Mouse (Mus musculus) limb, embryonic 12.5 days (tissue): ENCODE measurements around the gene Sprr2h. TPM values are rescaled to one million over a fixed set of nuclear protein-coding genes. Genes with fewer than 3 reads are reported as not detected.

Source experiments
- ATAC-seq: fragments of 200-750 bp; cut with Nextera tagmentation; 2 replicates; pipeline ENCODE4 v1.8.0; 2017; ENCODE audit warnings: low read depth, moderate TSS enrichment; ENCODE audit not compliant: insufficient number of reproducible peaks, insufficient read depth, low FRiP score, low TSS enrichment
- H3K27ac ChIP-seq: fragments of 300-500 bp; sonication (generic); 2 replicates; pipeline ENCODE4 v1.5.1; 2016; ENCODE audit warnings: mild to moderate bottlenecking, moderate library complexity
- H3K27me3 ChIP-seq: fragments of 300-500 bp; sonication (generic); 2 replicates; pipeline ENCODE4 v1.6.1; 2016; ENCODE audit warnings: mild to moderate bottlenecking, moderate library complexity
- H3K36me3 ChIP-seq: fragments of 300-500 bp; sonication (generic); 2 replicates; pipeline ENCODE4 v1.6.1; 2016; ENCODE audit warnings: mild to moderate bottlenecking, moderate library complexity
- H3K4me1 ChIP-seq: fragments of 300-500 bp; sonication (generic); replicated peaks from 2 replicates; pipeline ENCODE4 v1.6.1; 2016
- H3K4me2 ChIP-seq: fragments of 300-500 bp; sonication (generic); 2 replicates; pipeline ENCODE4 v1.6.1; 2016; ENCODE audit warnings: mild to moderate bottlenecking, moderate library complexity
- H3K4me3 ChIP-seq: fragments of 300-500 bp; sonication (generic); replicated peaks from 2 replicates; pipeline ENCODE4 v1.5.1; 2016; ENCODE audit warnings: mild to moderate bottlenecking
- H3K9ac ChIP-seq: fragments of 300-500 bp; sonication (generic); replicated peaks from 2 replicates; pipeline ENCODE4 v1.6.1; 2016; ENCODE audit warnings: mild to moderate bottlenecking, moderate library complexity
- H3K9me3 ChIP-seq: fragments of 300-500 bp; sonication (generic); 2 replicates; pipeline ENCODE4 v1.6.1; 2016; ENCODE audit warnings: mild to moderate bottlenecking, moderate library complexity
- WGBS: fragments of 180-500 bp; shearing (Covaris S2); methylation state at CpG from one replicate; pipeline ENCODE4 v1.1.7; 2016; 5-methylcytosine and 5-hydroxymethylcytosine counted together
- polyA plus RNA-seq: library from polyadenylated mRNA; unstranded; fragments of >200 nt; fragmentation: Nextera tagmentation; extraction: Ambion mirVana; gene quantifications from 2 replicates; pipeline ENCODE4 v1.2.1, GENCODE M21; 2016

The Sprr2h gene
- not detected in 2 replicates for polyA plus RNA-seq

DNA sequence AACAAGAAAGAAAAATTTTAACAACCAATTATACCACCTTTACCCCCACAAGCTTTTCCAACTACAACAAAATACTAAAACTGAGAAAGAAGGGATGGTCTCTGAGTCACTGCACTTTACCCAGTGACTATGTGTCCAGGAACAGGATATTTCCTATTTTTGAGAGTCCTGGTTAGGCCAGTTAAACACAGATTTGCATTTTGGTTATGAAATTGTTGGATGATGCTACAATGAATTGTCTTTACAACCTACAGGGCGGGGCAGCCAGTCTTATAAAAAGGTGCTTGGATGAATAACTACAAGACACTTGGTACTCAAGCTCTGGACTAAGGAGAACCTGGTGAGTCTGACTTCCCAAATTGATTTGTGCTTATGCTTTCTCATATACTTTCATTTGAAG lies at the start of gene Sprr2h:
Sprr2h (plus strand) TSS at position 301 of the 400 bp plus-strand sequence.
- Histone ChIP-seq H3K9me3 (no peaks in the 10 kb centered on the region), H3K4me2 (no peak within 1 kb of the TSS), H3K27ac (no peak within 1 kb of the TSS), H3K36me3 (no peaks in the 10 kb centered on the region), H3K4me1 (no peaks in the 10 kb centered on the region), H3K9ac (no peak within 1 kb of the TSS), H3K27me3 (no peaks in the 10 kb centered on the region), H3K4me3 (no peak within 1 kb of the TSS)
- no peak for ATAC-seq
- 78% methylated on average over 1 of the region's 1 CpGs for WGBS

DNA sequence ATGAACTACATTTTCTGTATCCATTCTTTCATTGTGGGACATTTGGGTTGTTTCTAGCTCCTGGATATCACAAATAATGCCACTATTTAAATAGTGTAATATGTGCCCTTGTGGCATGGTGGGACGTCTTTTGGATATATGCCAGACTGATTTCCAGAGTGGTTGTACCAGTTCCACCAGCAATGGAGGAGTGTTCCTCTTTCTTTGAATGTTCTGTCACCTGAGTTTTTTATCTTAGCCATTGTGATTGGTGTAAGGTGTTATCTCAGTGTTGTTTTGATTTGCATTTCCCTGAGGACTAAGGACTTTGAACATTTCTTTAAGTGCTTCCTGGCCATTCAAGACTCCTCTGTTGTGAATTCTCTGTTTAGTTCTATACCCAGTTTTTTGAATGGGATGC lies 49.2 kb upstream of the Sprr2h start:
- Histone ChIP-seq H3K36me3 (no peaks in the 10 kb centered on the region), H3K4me2 (no peak overlapping the region), H3K9me3 (no peaks in the 10 kb centered on the region), H3K9ac (no peak overlapping the region), H3K27ac (no peak overlapping the region), H3K27me3 (no peaks in the 10 kb centered on the region), H3K4me1 (no peaks in the 10 kb centered on the region), H3K4me3 (no peak overlapping the region)
- WGBS, result 67% methylated on average over 1 of the region's 1 CpGs
- no peak for ATAC-seq

DNA sequence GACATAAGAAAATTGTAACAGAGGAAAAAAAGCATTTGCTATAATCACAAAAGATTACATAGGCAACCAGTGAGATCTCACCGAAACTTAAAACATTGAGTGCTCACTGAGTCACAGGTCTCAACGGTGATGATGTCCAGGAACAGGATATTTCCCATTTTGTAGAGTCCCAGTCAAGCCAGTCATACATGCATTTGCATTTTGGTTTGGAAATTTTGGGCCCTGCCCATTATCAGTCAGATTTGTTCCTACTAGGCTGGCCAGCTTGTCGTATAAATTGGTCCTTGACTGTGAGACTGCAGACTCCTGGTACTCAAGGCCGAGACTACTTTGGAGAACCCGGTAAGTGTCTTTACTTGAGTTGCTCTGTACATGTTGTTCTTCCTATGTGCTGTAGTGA lies 46.6 kb upstream of the Sprr2h start, which contains the start of gene Sprr2d:
Sprr2d (plus strand) TSS at position 301 of the 400 bp plus-strand sequence.
- Histone ChIP-seq H3K4me1 (no peaks in the 10 kb centered on the region), H3K36me3 (no peaks in the 10 kb centered on the region), H3K4me3 (no peak within 1 kb of the TSS), H3K9me3 (no peaks in the 10 kb centered on the region), H3K9ac (no peak within 1 kb of the TSS), H3K4me2 (no peak within 1 kb of the TSS), H3K27me3 (no peaks in the 10 kb centered on the region), H3K27ac (no peak within 1 kb of the TSS)
- no peak for ATAC-seq
- 87% methylated on average over 5 of the region's 5 CpGs for WGBS

DNA sequence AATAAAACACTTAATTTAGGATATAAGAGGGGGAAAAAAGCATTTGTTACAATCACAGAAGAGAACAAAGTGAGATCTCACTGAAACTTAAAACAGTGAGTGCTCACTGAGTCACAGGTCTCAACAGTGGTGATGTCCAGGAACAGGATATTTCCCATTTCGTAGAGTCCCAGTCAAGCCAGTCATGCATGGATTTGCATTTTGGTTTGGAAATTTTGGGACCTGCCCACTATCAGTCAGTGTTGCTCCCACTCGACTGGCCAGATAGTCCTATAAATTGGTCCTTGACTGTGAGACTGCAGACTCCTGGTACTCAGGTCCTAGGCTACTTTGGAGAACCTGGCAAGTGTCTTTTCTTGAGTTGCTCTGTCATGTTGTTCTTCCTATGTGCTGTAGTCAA lies 33.6 kb upstream of the Sprr2h start, which contains the start of gene Sprr2e:
Sprr2e (plus strand) TSS at position 301 of the 400 bp plus-strand sequence.
- no peak within 1 kb of the TSS for H3K27ac ChIP-seq
- no peak for ATAC-seq
- H3K27me3 ChIP-seq, result no peaks in the 10 kb centered on the region
- H3K4me2 ChIP-seq, result no peak within 1 kb of the TSS
- H3K4me3 ChIP-seq, result no peak within 1 kb of the TSS
- no peaks in the 10 kb centered on the region for H3K4me1 ChIP-seq
- 71% methylated on average over 2 of the region's 2 CpGs for WGBS
- H3K9ac ChIP-seq, result no peak within 1 kb of the TSS
- no peaks in the 10 kb centered on the region for H3K36me3 ChIP-seq
- H3K9me3 ChIP-seq, result no peaks in the 10 kb centered on the region

DNA sequence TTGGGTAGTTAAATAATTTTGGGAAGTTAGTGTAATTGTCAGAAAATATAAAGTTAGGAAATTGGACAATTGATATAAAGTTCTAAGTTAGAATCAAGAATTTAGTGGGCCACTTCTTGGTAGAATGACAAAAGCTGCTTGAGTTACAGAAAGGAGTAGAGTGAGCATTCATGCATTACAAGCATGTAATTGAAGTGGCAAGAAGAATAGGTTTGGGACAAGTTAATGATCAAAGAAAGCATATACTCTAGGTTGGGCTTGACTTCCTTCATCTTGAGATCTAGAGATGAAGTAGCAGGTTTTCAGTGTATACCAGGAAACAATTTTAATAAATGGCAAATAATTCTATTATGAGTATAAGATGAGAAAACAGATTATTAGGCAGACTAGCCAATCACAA lies 23.9 kb upstream of the Sprr2h start:
- ATAC-seq, result no peak
- no peak overlapping the region for H3K27ac ChIP-seq

DNA sequence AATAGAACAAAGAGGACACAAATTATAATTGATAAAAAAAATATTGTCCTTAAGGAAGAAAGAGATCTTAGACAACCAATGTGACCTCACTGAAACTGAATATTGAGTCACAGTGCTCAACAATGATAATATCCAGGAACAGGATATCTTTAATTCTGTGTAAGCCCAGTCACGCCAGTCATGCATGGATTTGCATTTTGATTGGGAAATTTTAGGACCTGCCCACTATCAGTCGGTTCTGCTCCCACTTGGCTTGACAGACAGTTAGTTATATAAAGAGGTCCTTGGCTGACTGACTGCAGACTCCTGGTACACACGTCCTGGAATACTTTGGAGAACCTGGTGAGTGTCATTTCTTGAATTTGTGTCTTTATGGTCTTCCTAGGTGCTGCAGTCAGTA lies 20.6 kb upstream of the Sprr2h start, which contains the start of gene Sprr2f:
Sprr2f (plus strand) TSS at position 301 of the 400 bp plus-strand sequence.
- no peak within 1 kb of the TSS for H3K4me2 ChIP-seq
- no peak within 1 kb of the TSS for H3K4me3 ChIP-seq
- H3K9ac ChIP-seq, result no peak within 1 kb of the TSS
- H3K9me3 ChIP-seq, result no peaks in the 10 kb centered on the region
- no peaks in the 10 kb centered on the region for H3K4me1 ChIP-seq
- no peak for ATAC-seq
- WGBS, result 72% methylated on average over 3 of the region's 3 CpGs
- H3K27me3 ChIP-seq, result no peaks in the 10 kb centered on the region
- H3K27ac ChIP-seq, result no peak within 1 kb of the TSS
- no peaks in the 10 kb centered on the region for H3K36me3 ChIP-seq

More for the DNA sequence above, 23.9 kb upstream of the Sprr2h start:
- Histone ChIP-seq H3K27me3 (no peaks in the 10 kb centered on the region), H3K9me3 (0 out of 2 replicates have a peak, but pooled peaks cover 4% of the 10 kb centered on the region), H3K4me2 (no peak overlapping the region), H3K4me1 (no peaks in the 10 kb centered on the region), H3K36me3 (no peaks in the 10 kb centered on the region), H3K9ac (no peak overlapping the region), H3K4me3 (no peak overlapping the region)

DNA sequence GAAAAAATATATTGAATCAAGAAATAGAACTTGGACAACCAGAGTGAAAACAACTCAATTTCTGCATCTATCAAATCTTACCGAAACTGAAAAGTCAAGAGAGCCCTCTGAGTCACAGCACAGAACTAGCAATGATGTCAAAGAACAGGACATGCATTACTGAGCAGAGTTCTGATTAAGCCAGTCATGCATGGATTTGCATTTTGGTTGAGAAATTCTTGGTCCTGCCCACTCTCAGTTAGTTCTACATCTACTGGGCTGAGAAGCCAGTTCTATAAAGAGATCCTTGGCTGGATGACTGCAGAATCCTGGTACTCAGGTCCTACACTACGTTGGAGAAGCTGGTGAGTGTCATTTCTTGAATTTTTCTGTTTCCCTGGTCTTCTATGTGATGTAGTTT lies 11.9 kb upstream of the Sprr2h start:
- no peak for ATAC-seq
- H3K4me1 ChIP-seq, result no peaks in the 10 kb centered on the region
- H3K9ac ChIP-seq, result no peak overlapping the region
- H3K27me3 ChIP-seq, result no peaks in the 10 kb centered on the region
- H3K4me3 ChIP-seq, result no peak overlapping the region
- H3K4me2 ChIP-seq, result no peak overlapping the region
- H3K9me3 ChIP-seq, result no peaks in the 10 kb centered on the region
- no peak overlapping the region for H3K27ac ChIP-seq
- no peaks in the 10 kb centered on the region for H3K36me3 ChIP-seq
- 75% methylated on average over 2 of the region's 2 CpGs for WGBS

DNA sequence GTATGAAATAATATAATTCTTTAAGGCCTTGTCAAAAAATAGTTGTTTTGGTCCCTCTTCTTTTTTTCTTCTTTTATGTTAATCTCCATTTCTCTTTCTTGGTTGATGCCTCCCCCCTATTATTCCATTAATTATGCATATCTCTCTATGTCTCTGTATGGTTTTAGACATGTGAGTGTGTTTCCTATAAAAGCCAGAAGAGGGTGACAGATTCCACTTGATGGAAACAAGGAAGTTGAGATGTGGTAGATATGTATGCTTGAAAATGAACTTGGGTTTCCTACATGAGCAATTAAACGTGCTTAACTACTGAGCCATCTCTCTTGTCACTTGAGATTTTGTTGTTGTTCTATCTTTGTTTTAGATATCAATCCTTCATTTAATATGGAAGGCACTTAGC lies 8.8 kb downstream of the Sprr2h start:
- no peak overlapping the region for H3K4me3 ChIP-seq
- 61% methylated on average over 1 of the region's 1 CpGs for WGBS
- no peaks in the 10 kb centered on the region for H3K9me3 ChIP-seq
- H3K9ac ChIP-seq, result no peak overlapping the region
- H3K36me3 ChIP-seq, result no peaks in the 10 kb centered on the region
- H3K27ac ChIP-seq, result no peak overlapping the region
- no peaks in the 10 kb centered on the region for H3K27me3 ChIP-seq
- H3K4me2 ChIP-seq, result no peak overlapping the region
- H3K4me1 ChIP-seq, result no peaks in the 10 kb centered on the region
- ATAC-seq, result no peak

DNA sequence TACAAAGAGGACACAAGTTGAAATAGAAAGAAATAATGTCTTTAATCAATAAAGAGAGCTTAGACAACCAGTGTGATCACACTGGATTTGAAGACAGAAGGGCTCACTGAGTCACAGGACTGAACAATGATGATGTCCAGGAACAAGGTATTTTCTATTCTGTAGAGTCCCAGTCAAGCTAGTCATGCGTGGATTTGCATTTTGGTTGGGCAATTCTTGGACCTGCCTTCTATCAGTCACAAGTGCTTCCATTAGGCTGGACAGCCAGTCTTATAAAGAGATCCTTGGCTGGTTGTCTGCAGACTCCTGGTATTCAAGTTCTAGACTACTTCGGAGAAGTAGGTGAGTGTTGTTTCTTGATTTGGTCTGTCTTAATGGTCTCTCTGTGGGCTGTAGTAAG lies 22.2 kb downstream of the Sprr2h start, which contains the start of gene Sprr2i:
Sprr2i (plus strand) TSS at position 301 of the 400 bp plus-strand sequence.
- H3K9me3 ChIP-seq, result no peaks in the 10 kb centered on the region
- H3K27me3 ChIP-seq, result no peaks in the 10 kb centered on the region
- no peak within 1 kb of the TSS for H3K4me2 ChIP-seq
- no peak within 1 kb of the TSS for H3K27ac ChIP-seq
- H3K4me1 ChIP-seq, result no peaks in the 10 kb centered on the region
- H3K36me3 ChIP-seq, result no peaks in the 10 kb centered on the region
- 94% methylated on average over 2 of the region's 2 CpGs for WGBS
- no peak for ATAC-seq
- H3K9ac ChIP-seq, result no peak within 1 kb of the TSS
- no peak within 1 kb of the TSS for H3K4me3 ChIP-seq

DNA sequence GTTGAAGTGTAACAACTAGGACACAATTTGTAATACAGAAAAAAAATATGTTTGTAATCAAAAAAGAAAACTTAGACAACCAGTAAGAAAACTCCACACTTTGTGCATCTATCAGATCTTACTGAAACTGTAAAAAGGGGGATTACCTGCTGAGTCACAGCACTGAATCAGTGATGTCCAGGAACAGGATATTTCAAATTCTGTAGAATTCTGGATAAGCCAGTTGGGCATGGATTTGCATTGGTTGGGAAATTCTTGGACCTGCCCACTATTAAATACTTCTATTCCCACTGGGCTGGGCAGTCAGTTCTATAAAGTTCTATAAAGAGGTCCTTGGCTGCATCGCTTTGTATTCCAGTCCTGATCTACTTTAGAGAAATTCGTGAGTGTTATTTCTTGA lies 32.3 kb downstream of the Sprr2h start, which contains the start of gene Sprr2j-ps:
Sprr2j-ps (plus strand) TSS at position 301 of the 400 bp plus-strand sequence.
- Histone ChIP-seq H3K4me2 (no peak within 1 kb of the TSS), H3K4me1 (no peaks in the 10 kb centered on the region), H3K36me3 (no peaks in the 10 kb centered on the region), H3K9me3 (no peaks in the 10 kb centered on the region), H3K27me3 (no peaks in the 10 kb centered on the region), H3K27ac (no peak within 1 kb of the TSS), H3K4me3 (no peak within 1 kb of the TSS), H3K9ac (no peak within 1 kb of the TSS)
- 93% methylated on average over 2 of the region's 2 CpGs for WGBS
- ATAC-seq, result no peak

DNA sequence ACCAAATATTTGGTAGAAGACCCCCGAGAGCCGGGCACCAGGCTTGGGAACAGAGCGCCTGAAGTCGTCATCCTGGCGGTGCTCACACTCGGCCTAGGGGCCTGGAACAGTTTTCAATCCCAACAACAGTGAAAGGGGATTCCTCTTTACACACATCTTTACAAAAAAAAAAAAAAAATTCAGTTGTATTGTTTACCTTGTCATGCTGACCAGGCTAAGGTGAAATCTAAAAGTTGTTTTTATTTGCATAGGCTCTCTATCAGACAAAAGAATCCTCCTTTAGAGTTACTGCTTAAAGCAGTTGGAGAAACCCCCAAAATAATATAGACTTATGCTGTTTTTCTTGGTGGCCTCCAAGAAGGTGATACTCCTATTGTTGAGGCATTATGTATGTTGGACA lies 43.8 kb downstream of the Sprr2h start, which contains the start of gene Gm9774:
Gm9774 (minus strand) TSS at position 101 of the 400 bp plus-strand sequence.
- 89% methylated on average over 6 of the region's 6 CpGs for WGBS
- Histone ChIP-seq H3K27ac (no peak within 1 kb of the TSS), H3K9me3 (no peaks in the 10 kb centered on the region), H3K27me3 (no peaks in the 10 kb centered on the region), H3K36me3 (no peaks in the 10 kb centered on the region), H3K9ac (no peak within 1 kb of the TSS), H3K4me3 (no peak within 1 kb of the TSS), H3K4me1 (no peaks in the 10 kb centered on the region), H3K4me2 (no peak within 1 kb of the TSS)
- no peak for ATAC-seq

DNA sequence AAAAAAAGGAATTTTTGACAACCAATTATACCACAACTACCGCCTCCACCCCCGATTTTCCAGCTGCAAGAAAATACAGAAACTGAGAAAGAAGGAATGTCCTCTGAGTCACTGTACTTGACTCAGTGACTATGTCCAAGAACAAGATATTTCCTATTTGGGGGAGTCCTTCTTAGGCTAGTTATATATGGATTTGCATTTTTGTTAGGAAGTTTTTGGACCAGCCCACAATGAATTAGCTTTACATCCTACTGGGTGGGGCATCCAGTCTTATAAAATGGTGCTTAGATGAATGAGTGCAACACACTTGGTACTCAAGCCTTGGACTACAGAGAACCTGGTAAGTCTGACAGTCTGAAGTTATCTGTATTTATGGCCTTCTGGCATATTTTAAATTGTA lies 46.8 kb downstream of the Sprr2h start, which contains the start of gene Sprr2k:
Sprr2k (plus strand) TSS at position 301 of the 400 bp plus-strand sequence.
- Histone ChIP-seq H3K27ac (no peak within 1 kb of the TSS), H3K4me1 (no peaks in the 10 kb centered on the region), H3K9me3 (no peaks in the 10 kb centered on the region), H3K27me3 (no peaks in the 10 kb centered on the region), H3K4me3 (no peak within 1 kb of the TSS), H3K36me3 (no peaks in the 10 kb centered on the region), H3K4me2 (no peak within 1 kb of the TSS), H3K9ac (no peak within 1 kb of the TSS)
- 86% methylated on average over 2 of the region's 2 CpGs for WGBS
- ATAC-seq, result no peak
